Mouse (Mus musculus) stomach, postnatal 0 days (tissue): ENCODE results near the gene Cwh43.

Experiments used
- CTCF ChIP-seq: IDR thresholded peaks from 2 replicates; pipeline ENCODE4 v1.5.1; 2016; ENCODE audit warnings: antibody characterized with exemption, low read depth, mild to moderate bottlenecking, moderate library complexity
- EP300 ChIP-seq: optimal IDR thresholded peaks from 2 replicates; pipeline ENCODE3; 2016; ENCODE audit warnings: antibody characterized with exemption

DNA sequence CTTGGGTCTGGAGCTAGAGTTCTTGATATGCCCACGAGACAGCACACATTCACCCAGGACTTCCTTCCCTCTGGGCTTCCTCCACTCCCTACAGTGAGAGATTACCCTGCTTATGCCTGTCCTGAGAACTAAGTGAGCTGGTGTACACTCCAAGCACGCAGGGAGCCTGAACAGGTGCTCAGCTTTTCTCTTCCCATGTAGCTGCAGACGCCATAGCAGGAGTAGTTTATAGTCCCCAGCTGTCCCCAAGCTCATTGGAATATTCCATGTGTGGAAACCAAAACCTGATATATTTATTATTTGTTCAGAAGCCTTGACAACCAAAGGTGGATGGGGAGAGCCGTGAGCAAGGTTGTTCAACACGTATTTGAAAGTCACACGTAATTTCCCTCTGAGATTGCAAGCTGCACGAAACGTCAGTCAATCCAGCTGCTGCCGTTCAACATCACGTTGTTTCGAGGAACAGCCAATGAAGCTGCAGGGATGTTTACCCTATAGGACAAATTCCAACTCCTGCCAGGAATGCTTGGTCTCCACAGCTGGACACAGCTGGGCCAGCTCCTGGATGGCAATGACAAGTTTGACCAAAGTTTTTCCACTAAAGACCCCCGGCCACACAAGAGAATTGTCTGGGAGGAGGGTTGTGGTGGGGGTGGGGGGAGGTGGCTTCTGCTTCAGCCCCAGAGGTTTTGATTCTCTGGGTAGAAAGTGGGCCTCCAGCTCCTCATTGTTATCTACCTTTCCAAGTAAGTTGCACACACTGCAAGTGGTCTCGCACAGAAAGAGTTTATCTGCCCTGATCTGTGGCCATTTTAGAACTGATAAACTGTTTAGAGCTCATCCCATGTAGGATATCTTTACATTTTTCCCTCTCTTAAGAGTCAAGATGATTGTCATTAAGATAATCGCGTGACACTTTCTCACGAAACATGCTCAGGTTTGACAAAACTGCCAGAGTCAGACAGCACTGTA lies 62.9 kb downstream of the Cwh43 start:
- TF ChIP-seq CTCF, result no peak
- TF ChIP-seq EP300, result no peak
